Mouse (Mus musculus): Measurements from ENCODE around the gene Tln1. TPM values are rescaled to one million over a fixed set of nuclear protein-coding genes. Genes with fewer than 3 reads are reported as not detected.
"Not testable (repeated sequence)": the region's sequence is repeated elsewhere in the genome, so short reads cannot be mapped to it uniquely, and the experiment has no call there.

The Tln1 gene
- total and polyA plus RNA-seq, 3 experiments: 22.3 to 59.3 (median 50.1) TPM

DNA sequence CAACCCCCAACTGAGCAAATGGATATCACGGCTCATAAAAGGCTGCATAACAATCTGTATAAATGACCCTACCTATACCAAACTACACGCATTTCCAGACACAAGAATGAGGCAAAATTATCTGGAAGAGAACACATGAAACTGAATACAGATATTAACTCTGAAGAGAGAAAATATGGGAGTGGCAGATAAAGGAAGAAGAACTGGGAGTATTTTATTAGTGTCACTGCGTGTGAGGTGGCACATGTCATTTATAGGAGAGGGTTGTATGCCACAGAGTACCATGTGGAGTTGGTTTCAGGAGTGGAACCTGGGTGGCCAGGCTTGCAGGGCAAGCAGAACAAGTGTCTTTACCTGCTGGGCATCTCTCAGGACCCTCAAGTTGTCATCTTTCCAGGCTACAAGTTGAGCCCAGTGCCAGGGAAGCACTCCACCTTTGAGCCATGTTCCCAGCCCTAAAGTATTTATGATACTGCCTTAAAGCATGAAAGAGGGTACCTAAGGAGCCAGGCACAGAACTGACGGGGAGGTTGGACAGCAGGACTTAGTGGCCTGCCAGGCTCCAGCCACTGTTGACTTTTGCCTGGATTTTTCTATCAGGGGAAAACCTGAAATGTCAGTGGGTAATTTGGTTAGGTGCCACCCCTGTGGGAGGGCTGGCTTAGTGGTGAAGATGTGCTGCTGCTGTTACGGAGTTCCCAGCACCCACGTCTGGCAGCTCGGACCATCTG, 36.3 kb upstream of the Tln1 start:
- TF ChIP-seq MAX (IDR thresholded peaks at IDR 0.05; ENCODE audit: low read length) (no peak), JUND (conservative IDR thresholded peaks at IDR 0.05; ENCODE audit: low read depth, low read length) (no peak), CHD2 (IDR thresholded peaks at IDR 0.05; ENCODE audit: low read length) (no peak), ZKSCAN1 (IDR thresholded peaks at IDR 0.05; ENCODE audit: borderline replicate concordance, low read depth, low read length) (no peak), BHLHE40 (IDR thresholded peaks at IDR 0.05; ENCODE audit: low read depth, low read length) (no peak)
- dilution Hi-C loops (cut with MboI; ENCODE audit: extremely low pct_ligation_motif_present, extremely low pct_unique_long_range_greater_than_20kb, low sequenced_read_pairs) (no loop called here), in situ Hi-C loops (cut with MboI; ENCODE audit: low pct_ligation_motif_present, low pct_unique_long_range_greater_than_20kb, low sequenced_read_pairs) (no loop called here)
- no peak for DNase-seq (ENCODE audit: extremely low read depth)
- H3K4me2 ChIP-seq (ENCODE audit: insufficient read depth, low read depth, poor library complexity, severe bottlenecking): no peak overlapping the region
- no peak overlapping the region for H3K4me3 ChIP-seq (replicated peaks in 1 of 3; ENCODE audit: low read depth in 2 of 3, low read length in 2 of 3, poor library complexity in 1 of 3)
- no peaks in the 10 kb centered on the region for H3K36me3 ChIP-seq (replicated peaks in 1 of 2; ENCODE audit: control insufficient read depth in 1 of 2, insufficient read depth in 1 of 2, low read length in 1 of 2)
- no peaks in the 10 kb centered on the region for H3K79me2 ChIP-seq (replicated peaks; ENCODE audit: control insufficient read depth, extremely low read depth, insufficient read depth, poor library complexity, severe bottlenecking)
- H3K27me3 ChIP-seq (replicated peaks): peaks cover 4% of the 10 kb centered on the region
- no peaks in the 10 kb centered on the region for H3K4me1 ChIP-seq (ENCODE audit: control insufficient read depth in 1 of 2, insufficient read depth in 2 of 2)
- no peaks in the 10 kb centered on the region for H3K9me3 ChIP-seq (replicated peaks; ENCODE audit: low read length)
- H3K9ac ChIP-seq (ENCODE audit: insufficient read depth, low read depth): no peak overlapping the region
- no peak overlapping the region for H3K27ac ChIP-seq (ENCODE audit: insufficient read depth, low read depth)

DNA sequence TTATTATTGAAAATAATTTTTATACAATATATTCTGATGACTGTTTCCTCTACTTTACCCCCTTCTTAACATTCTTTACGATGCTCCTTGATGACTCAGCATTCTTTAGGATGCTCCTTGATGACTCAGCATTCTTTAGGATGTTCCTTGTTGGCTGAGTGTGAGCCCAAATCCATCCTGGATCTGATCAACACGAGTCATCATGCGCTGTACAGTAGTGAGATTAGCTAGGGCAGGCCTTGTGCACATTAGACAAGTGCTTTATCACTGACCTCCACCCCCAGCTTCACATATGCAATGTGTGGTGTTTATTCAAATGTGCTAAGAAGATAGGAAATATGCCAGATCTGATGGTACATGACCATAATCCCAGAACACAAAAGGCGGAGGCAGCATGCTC, 35.7 kb upstream of the Tln1 start:
- no peaks in the 10 kb centered on the region for H3K79me2 ChIP-seq (replicated peaks; ENCODE audit: control insufficient read depth, extremely low read depth, insufficient read depth, poor library complexity, severe bottlenecking)
- dilution Hi-C loops (cut with MboI; ENCODE audit: extremely low pct_ligation_motif_present, extremely low pct_unique_long_range_greater_than_20kb, low sequenced_read_pairs) (no loop called here), in situ Hi-C loops (cut with MboI; ENCODE audit: low pct_ligation_motif_present, low pct_unique_long_range_greater_than_20kb, low sequenced_read_pairs) (no loop called here)
- no peaks in the 10 kb centered on the region for H3K36me3 ChIP-seq (replicated peaks in 1 of 2; ENCODE audit: control insufficient read depth in 1 of 2, insufficient read depth in 1 of 2, low read length in 1 of 2)
- no peaks in the 10 kb centered on the region for H3K4me1 ChIP-seq (ENCODE audit: control insufficient read depth in 1 of 2, insufficient read depth in 2 of 2)
- peaks cover 4% of the 10 kb centered on the region for H3K27me3 ChIP-seq (replicated peaks)
- TF ChIP-seq KAT2A (IDR thresholded peaks at IDR 0.05; ENCODE audit: insufficient replicate concordance, low read length) (no peak), MAFK (IDR thresholded peaks at IDR 0.05; ENCODE audit: insufficient replicate concordance, low read length) (peak; percentile 85)
- no peak overlapping the region for H3K27ac ChIP-seq (ENCODE audit: insufficient read depth, low read depth)
- DNase-seq (ENCODE audit: extremely low read depth): no peak
- no peak overlapping the region for H3K4me3 ChIP-seq (replicated peaks in 1 of 3; ENCODE audit: low read depth in 2 of 3, low read length in 2 of 3, poor library complexity in 1 of 3)
- no peak overlapping the region for H3K9ac ChIP-seq (ENCODE audit: insufficient read depth, low read depth)
- no peaks in the 10 kb centered on the region for H3K9me3 ChIP-seq (replicated peaks; ENCODE audit: low read length)
- no peak overlapping the region for H3K4me2 ChIP-seq (ENCODE audit: insufficient read depth, low read depth, poor library complexity, severe bottlenecking)

DNA sequence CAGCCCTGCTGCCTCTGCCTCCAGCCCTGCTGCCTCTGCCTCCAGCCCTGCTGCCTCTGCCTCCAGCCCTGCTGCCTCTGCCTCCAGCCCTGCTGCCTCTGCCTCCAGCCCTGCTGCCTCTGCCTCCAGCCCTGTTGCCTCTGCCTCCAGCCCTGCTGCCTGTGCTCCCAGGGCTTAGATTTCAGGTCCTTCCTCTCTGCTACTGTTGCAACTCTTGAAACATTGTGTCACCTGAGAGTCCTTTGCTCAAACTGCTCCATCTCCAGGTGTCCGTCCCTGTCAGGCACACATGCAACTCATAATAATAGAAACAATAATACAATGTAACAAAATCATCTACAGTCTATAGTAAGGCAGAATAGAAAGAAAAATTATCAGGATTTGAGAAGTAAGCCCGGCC, 34.1 kb upstream of the Tln1 start:
- dilution Hi-C loops (cut with MboI; ENCODE audit: extremely low pct_ligation_motif_present, extremely low pct_unique_long_range_greater_than_20kb, low sequenced_read_pairs); H3K4me1 ChIP-seq (ENCODE audit: control insufficient read depth in 1 of 2, insufficient read depth in 2 of 2); H3K9me3 ChIP-seq (replicated peaks; ENCODE audit: low read length); H3K79me2 ChIP-seq (replicated peaks; ENCODE audit: control insufficient read depth, extremely low read depth, insufficient read depth, poor library complexity, severe bottlenecking); H3K27ac ChIP-seq (ENCODE audit: insufficient read depth, low read depth); H3K36me3 ChIP-seq (replicated peaks in 1 of 2; ENCODE audit: control insufficient read depth in 1 of 2, insufficient read depth in 1 of 2, low read length in 1 of 2); H3K27me3 ChIP-seq (replicated peaks); H3K4me3 ChIP-seq (replicated peaks in 1 of 3; ENCODE audit: low read depth in 2 of 3, low read length in 2 of 3, poor library complexity in 1 of 3); H3K9ac ChIP-seq (ENCODE audit: insufficient read depth, low read depth); in situ Hi-C loops (cut with MboI; ENCODE audit: low pct_ligation_motif_present, low pct_unique_long_range_greater_than_20kb, low sequenced_read_pairs); DNase-seq (ENCODE audit: extremely low read depth); H3K4me2 ChIP-seq (ENCODE audit: insufficient read depth, low read depth, poor library complexity, severe bottlenecking): not testable (repeated sequence)
